Mouse (Mus musculus) cerebellum, adult 8-10 months (tissue): ENCODE results near the gene Colca2.

ENCODE experiments used
- DNase-seq: peaks from one replicate; pipeline ENCODE4 v3.0.0; 2022

The Colca2 gene

DNA sequence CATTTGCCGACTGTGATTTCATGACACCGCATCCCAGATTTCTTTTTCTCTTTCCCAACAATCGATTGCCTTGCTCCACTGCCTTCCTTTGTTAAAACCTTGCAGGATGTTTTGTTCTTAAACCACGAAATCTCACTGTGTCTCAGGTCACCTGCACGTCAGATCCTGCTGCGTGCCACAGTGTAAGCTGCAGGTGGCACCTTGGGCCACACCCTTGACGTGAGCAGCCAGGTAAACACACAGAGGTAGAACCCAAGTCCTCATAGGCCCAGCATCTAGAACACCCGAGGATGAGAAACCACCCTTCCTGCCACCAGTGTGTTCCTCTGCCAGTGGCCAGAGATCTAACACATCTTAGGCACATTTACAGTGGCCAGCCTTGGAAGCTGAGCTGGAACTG lies 7.3 kb downstream of the Colca2 start:
- DNase-seq, result no peak

- DNase-seq, result no peak
Observed at GRCm38 (mm10) chr9:51268852-51269251, 9.5 kb downstream of the Colca2 start.

DNA sequence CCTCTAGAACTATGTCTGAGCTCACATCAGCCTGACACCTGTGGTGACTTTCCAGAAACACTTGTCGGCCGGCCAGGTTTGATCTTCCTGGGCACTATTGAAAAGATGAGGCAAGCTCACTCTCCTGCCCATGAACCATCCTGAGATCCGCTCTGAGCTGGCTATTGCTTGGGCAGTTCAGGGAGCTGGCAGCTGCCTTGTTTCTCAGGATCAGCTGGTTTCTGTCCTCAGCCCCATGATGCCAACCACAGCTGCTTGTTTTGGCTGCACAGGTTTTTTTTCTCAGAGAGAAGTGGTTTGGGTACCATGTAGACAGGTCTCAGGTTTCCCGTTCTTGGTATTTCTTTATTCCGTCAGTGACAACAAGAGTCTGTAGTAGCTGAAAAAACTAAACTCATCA lies 19.9 kb downstream of the Colca2 start:
- DNase-seq, result no peak

DNA sequence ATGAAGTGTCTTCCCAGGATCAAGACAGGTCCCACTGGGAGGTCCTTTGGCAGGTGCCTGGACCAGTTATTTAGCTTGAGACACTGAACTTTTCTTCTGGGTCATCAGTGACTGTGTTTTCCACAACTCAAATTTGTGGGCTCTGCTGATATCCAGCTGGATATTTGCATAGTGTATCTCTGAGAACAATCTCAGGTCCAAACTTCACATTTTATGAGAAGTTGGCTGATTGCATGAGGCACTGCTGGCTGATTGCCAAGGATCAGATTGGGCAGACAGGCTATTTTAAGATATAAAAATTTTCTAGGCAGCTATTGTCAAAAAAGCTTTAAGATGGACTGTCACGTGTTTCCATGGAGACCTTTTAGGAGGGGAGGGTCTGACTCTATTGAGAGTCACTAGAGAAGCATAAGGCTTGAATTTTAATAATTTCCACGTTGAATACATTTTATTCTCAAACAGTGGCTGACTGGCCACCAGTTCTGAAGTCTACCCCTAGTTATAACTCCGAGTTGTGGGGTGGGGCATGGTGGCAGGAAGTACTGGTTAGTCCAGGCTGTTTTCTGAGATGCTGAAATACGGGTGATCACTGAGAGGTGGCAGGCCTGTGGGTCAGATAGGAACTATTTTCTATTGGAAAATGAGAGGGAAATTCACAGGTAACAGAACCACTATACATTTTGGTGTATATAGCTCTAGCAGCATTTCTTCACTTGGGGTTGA lies 21.4 kb downstream of the Colca2 start:
- no peak for DNase-seq

GRCm38 (mm10) chr9:51238741-51239385 lies 39.5 kb downstream of the Colca2 start:
- no peak for DNase-seq

GRCm38 (mm10) chr9:51232163-51232562 lies 46.2 kb downstream of the Colca2 start:
- no peak for DNase-seq

DNA sequence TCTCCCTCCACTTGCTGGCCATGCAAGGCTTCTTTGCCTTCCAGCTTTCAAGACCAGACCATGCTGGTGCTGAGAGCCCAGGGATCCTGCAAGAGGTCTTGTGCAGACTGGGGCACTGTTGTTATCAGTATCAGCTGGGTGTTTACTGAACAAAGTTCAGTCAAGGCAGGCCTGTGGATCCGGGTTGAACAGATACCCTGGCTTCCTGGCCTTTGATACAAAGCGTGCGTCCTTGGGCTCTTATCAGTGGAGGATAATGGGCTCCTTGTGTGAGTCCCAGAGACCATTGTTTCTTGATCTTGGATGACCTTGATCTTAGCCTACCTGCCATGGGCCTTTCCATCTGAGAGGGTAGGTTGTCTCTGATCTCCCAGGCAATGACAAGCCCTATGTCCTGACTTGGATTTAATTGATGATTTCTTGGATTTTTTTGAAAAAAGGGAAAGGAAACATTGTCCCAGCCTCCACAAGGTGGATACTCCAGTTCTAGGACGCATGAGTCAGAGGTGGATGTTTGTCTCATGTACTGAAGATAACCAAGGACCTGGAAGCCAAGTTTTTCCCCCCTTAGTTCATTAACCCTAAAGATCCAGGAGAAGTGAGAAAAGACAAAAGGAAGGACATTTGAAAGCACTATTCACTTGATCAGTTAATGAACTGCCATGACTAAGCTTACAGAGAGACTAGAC lies 47.5 kb downstream of the Colca2 start:
- DNase-seq, result no peak

DNA sequence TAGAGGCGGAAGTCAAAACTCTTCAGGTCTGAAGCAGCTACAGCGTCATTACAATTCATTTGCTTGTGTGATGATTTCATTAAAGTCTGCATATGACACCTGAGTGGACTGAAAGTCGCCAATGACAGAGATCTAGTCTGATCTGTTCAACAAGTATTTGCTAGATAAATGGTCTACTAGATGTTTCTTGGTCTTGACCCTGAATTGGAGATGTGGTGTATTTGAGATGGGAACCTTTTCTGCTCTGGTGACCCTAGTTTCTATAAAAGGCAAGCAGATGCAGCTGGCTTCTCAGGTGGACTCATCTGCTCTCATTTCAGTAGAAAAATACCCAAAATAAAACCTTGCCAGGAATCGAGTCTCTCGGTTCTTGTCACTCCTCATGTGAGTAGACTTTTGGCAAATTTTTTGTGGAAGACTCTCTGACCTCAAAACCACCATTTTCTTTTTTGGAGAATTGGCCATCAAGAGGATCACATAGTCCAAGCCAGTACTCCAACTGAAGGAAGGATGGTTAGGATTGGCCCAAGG lies 52.7 kb downstream of the Colca2 start:
- DNase-seq, result no peak
